Mouse (Mus musculus) olfactory bulb, adult 2 months (tissue): ENCODE measurements at regions not wholly inside any gene's neighbourhood (a gene's known extent, or its start where the extent isn't known, plus 50 kb on each side); places are given as distances from the start of the nearest gene placed in this dataset.

Source experiments
- CTCF ChIP-seq: fragments of 200-500 bp; IDR thresholded peaks from 2 replicates; pipeline ENCODE4 v1.5.1; 2012; ENCODE audit warnings: low read depth, mild to moderate bottlenecking, low read length, moderate library complexity; ENCODE audit not compliant: insufficient read depth
- POLR2A ChIP-seq: fragments of 200-500 bp; IDR thresholded peaks from 2 replicates; pipeline ENCODE4 v1.6.1; 2012; ENCODE audit warnings: mild to moderate bottlenecking, low read depth, low read length, moderate library complexity; ENCODE audit not compliant: insufficient read depth

GRCm38 (mm10) chr17:4355506-4356218 lies 638.5 kb upstream of the Arid1b start:
- TF ChIP-seq POLR2A (no peak), CTCF (no peak)
